In the genomic region with DNA sequence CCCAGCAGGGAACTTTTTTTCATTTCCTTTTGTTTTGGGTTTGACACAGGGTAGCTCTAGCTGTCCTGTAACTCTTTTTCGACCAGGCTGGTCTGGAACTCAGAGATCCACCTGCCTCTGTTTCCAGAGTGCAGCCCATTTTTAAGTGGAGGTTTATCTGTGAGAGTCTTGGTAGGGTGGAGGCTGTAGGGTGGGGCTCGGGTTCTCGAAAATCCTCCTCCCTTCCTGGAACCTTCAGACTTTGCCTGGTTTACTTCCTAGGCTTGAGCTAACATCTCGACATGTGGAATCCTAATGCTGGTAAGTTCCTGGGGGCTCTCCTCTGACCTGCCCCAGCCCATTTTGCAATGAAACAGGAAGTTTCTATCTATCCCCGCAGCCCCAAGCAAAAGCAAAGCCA, we compare ENCODE assay signal across 9 mouse cellular contexts. TPM values are rescaled to one million over a fixed set of nuclear protein-coding genes. Genes with fewer than 3 reads are reported as not detected.
A peak's percentile ranks its signal among the peaks of the same experiment; 100 is the strongest.
DNase-seq lines count a peak whose midpoint lies in the region; ATAC-seq and TF ChIP-seq lines count a peak whose summit lies in the region.
"Had no signal": no experiment of that assay in that cellular context is flagged by ENCODE, and none has a peak within 500 bp of the region (broad histone marks: within the 10 kb centered on the region; RNA-seq: fewer than 3 reads in every experiment).

No protein-coding gene starts in this region.

- H3K4me3 ChIP-seq in kidney, postnatal 0 days (replicated peaks; ENCODE audit: low read depth, low read length), result no peak overlapping the region
- no peak overlapping the region for H3K4me3 ChIP-seq in hindbrain, postnatal 0 days (ENCODE audit: low read length)
- H3K4me3 ChIP-seq in midbrain, postnatal 0 days (ENCODE audit: low read depth, low read length), result no peak overlapping the region

- ATAC-seq in kidney, postnatal 0 days (replicated peaks; ENCODE audit: low FRiP score, low read depth), result no peak
- no peak for ATAC-seq in hindbrain, postnatal 0 days
- no peak for ATAC-seq in midbrain, postnatal 0 days (ENCODE audit: low FRiP score)

- H3K9ac ChIP-seq in kidney, postnatal 0 days (ENCODE audit: low read depth, low read length), result no peak overlapping the region; the same call in 1 of the 2 replicates
- H3K9ac ChIP-seq in hindbrain, postnatal 0 days (replicated peaks; ENCODE audit: low read length), result no peak overlapping the region
- no peak overlapping the region for H3K9ac ChIP-seq in midbrain, postnatal 0 days (replicated peaks; ENCODE audit: low read length, poor library complexity, severe bottlenecking)

- DNase-seq in kidney, postnatal 0 days (ENCODE audit: low spot score), result no peak
- DNase-seq in kidney, adult 18-20 months, result no peak
- peak; percentile 89 for DNase-seq in c-Kit-positive CD71-positive TER-119-positive erythroid progenitor cells, embryonic 14.5 days (ENCODE audit: low spot score)
- no peak for DNase-seq in hindbrain, postnatal 0 days (ENCODE audit: low spot score)
- DNase-seq in midbrain, postnatal 0 days (ENCODE audit: low spot score), result no peak
- no peak for DNase-seq in layer of hippocampus, adult 11-12 months (ENCODE audit: low spot score)
- DNase-seq in testis, postnatal 14 days (ENCODE audit: low spot score), result no peak
- no peak for DNase-seq in gastrocnemius, postnatal 36 days

- 65% methylated on average over 5 of the region's 5 CpGs for whole genome bisulfite sequencing in kidney, postnatal 0 days
- 77% methylated on average over 5 of the region's 5 CpGs for WGBS in hindbrain, postnatal 0 days
- WGBS in midbrain, postnatal 0 days, result 71% methylated on average over 5 of the region's 5 CpGs

- no peaks in the 10 kb centered on the region for H3K36me3 ChIP-seq in kidney, postnatal 0 days (ENCODE audit: insufficient read depth, low read length)
- H3K36me3 ChIP-seq in hindbrain, postnatal 0 days (ENCODE audit: insufficient read depth, low read length), result no peaks in the 10 kb centered on the region; the same call in 1 of the 2 replicates
- 0 out of 2 replicates have a peak, but pooled peaks cover 2% of the 10 kb centered on the region for H3K36me3 ChIP-seq in midbrain, postnatal 0 days (ENCODE audit: insufficient read depth, low read length)

- TF ChIP-seq CTCF in kidney, postnatal 0 days (IDR thresholded peaks at IDR 0.05; ENCODE audit: low read depth), result no peak
- TF ChIP-seq CTCF in hindbrain, postnatal 0 days (IDR thresholded peaks at IDR 0.05; ENCODE audit: low read depth), result no peak
- no peak for TF ChIP-seq CTCF in midbrain, postnatal 0 days (IDR thresholded peaks at IDR 0.05)

- peak overlapping the region; percentile 71 for H3K4me2 ChIP-seq in kidney, postnatal 0 days (ENCODE audit: low read length)
- peak overlapping the region; percentile 74; the same call in 1 of the 2 replicates for H3K4me2 ChIP-seq in hindbrain, postnatal 0 days (ENCODE audit: low read depth, low read length)
- peak overlapping the region; percentile 52; the same call in 1 of the 2 replicates for H3K4me2 ChIP-seq in midbrain, postnatal 0 days (ENCODE audit: low read depth, low read length, poor library complexity, severe bottlenecking)

- H3K9me3 ChIP-seq in kidney, postnatal 0 days (replicated peaks; ENCODE audit: low read length), result no peaks in the 10 kb centered on the region
- H3K9me3 ChIP-seq in hindbrain, postnatal 0 days (ENCODE audit: low read length), result no peaks in the 10 kb centered on the region
- H3K9me3 ChIP-seq in midbrain, postnatal 0 days (ENCODE audit: low read length), result no peaks in the 10 kb centered on the region

- no peaks in the 10 kb centered on the region for H3K27me3 ChIP-seq in kidney, postnatal 0 days (ENCODE audit: insufficient read depth, low read length)
- H3K27me3 ChIP-seq in hindbrain, postnatal 0 days (ENCODE audit: insufficient read depth, low read length), result no peaks in the 10 kb centered on the region
- no peaks in the 10 kb centered on the region for H3K27me3 ChIP-seq in midbrain, postnatal 0 days (ENCODE audit: insufficient read depth, low read length)

- no peaks in the 10 kb centered on the region for H3K4me1 ChIP-seq in kidney, postnatal 0 days (replicated peaks; ENCODE audit: insufficient read depth, low read length)
- no peaks in the 10 kb centered on the region for H3K4me1 ChIP-seq in hindbrain, postnatal 0 days (ENCODE audit: insufficient read depth, low read length)
- H3K4me1 ChIP-seq in midbrain, postnatal 0 days (ENCODE audit: insufficient read depth, low read length), result no peaks in the 10 kb centered on the region

- H3K27ac ChIP-seq in kidney, postnatal 0 days, result no peak overlapping the region
- no peak overlapping the region for H3K27ac ChIP-seq in hindbrain, postnatal 0 days
- H3K27ac ChIP-seq in midbrain, postnatal 0 days (ENCODE audit: low read depth, low read length), result no peak overlapping the region

- intact Hi-C loops in gastrocnemius, postnatal 36 days (cut with DNase I), result loop anchor here (5.0 kb wide), 1 partner anchor 207 kb away; no protein-coding TSS in a partner anchor

RNA-seq across cellular contexts. Expression of gene Prr13, which starts 1.0 kb away (rescaled TPM):
- polyA plus RNA-seq in kidney, postnatal 0 days (2015; fragmentation: Nextera tagmentation; extraction: Ambion mirVana), result 109 and 117 TPM in 2 replicates
- 27.4 and 28.0 TPM in 2 replicates for total RNA-seq in hindbrain, postnatal 0 days (2014; rRNA removed)
- 90.4 and 95.1 TPM in 2 replicates for polyA plus RNA-seq in hindbrain, postnatal 0 days (2015; fragmentation: Nextera tagmentation; extraction: Ambion mirVana)
- 23.1 and 23.2 TPM in 2 replicates for total RNA-seq in midbrain, postnatal 0 days (2014; rRNA removed)
- polyA plus RNA-seq in midbrain, postnatal 0 days (2015; fragmentation: Nextera tagmentation; extraction: Ambion mirVana), result 93.5 and 99.1 TPM in 2 replicates
- 10 to 100 TPM; 13.4 to 13.7 TPM for total RNA-seq in gastrocnemius, postnatal 36 days (2021)

RNA-seq across cellular contexts. Expression of gene Pcbp2, which starts 10.5 kb away (rescaled TPM):
- 185 and 191 TPM in 2 replicates for polyA plus RNA-seq in kidney, postnatal 0 days (2015; fragmentation: Nextera tagmentation; extraction: Ambion mirVana)
- total RNA-seq in hindbrain, postnatal 0 days (2014; rRNA removed), result 151 and 157 TPM in 2 replicates
- 104 TPM in 2 replicates for polyA plus RNA-seq in hindbrain, postnatal 0 days (2015; fragmentation: Nextera tagmentation; extraction: Ambion mirVana)
- 150 and 181 TPM in 2 replicates for total RNA-seq in midbrain, postnatal 0 days (2014; rRNA removed)
- 90.3 and 103 TPM in 2 replicates for polyA plus RNA-seq in midbrain, postnatal 0 days (2015; fragmentation: Nextera tagmentation; extraction: Ambion mirVana)
- 100 to 1,000 TPM; 350 to 411 TPM for total RNA-seq in gastrocnemius, postnatal 36 days (2021)

RNA-seq across cellular contexts. Expression of gene Amhr2, which starts 14.7 kb away (rescaled TPM):
- polyA plus RNA-seq in kidney, postnatal 0 days (2015; fragmentation: Nextera tagmentation; extraction: Ambion mirVana), result 0.46 and 0.80 TPM in 2 replicates
- 0.16 TPM in 1 of 2 replicates, not detected in the other for total RNA-seq in hindbrain, postnatal 0 days (2014; rRNA removed)
- polyA plus RNA-seq in hindbrain, postnatal 0 days (2015; fragmentation: Nextera tagmentation; extraction: Ambion mirVana), result 0.36 and 0.62 TPM in 2 replicates
- 0.38 and 0.85 TPM in 2 replicates for total RNA-seq in midbrain, postnatal 0 days (2014; rRNA removed)
- 0.60 and 1.0 TPM in 2 replicates for polyA plus RNA-seq in midbrain, postnatal 0 days (2015; fragmentation: Nextera tagmentation; extraction: Ambion mirVana)
- 1 to 10 TPM; 9.1 to 10.0 TPM for total RNA-seq in gastrocnemius, postnatal 36 days (2021)

RNA-seq across cellular contexts. Expression of gene Gm10337, which starts 43.7 kb away (rescaled TPM):
- 1.8 TPM in 1 of 2 replicates, not detected in the other for polyA plus RNA-seq in kidney, postnatal 0 days (2015; fragmentation: Nextera tagmentation; extraction: Ambion mirVana)
- total RNA-seq in hindbrain, postnatal 0 days (2014; rRNA removed), result not detected in 2 replicates
- 2.7 and 7.3 TPM in 2 replicates for polyA plus RNA-seq in hindbrain, postnatal 0 days (2015; fragmentation: Nextera tagmentation; extraction: Ambion mirVana)
- not detected in 2 replicates for total RNA-seq in midbrain, postnatal 0 days (2014; rRNA removed)
- polyA plus RNA-seq in midbrain, postnatal 0 days (2015; fragmentation: Nextera tagmentation; extraction: Ambion mirVana), result 15.9 and 18.2 TPM in 2 replicates
- total RNA-seq in gastrocnemius, postnatal 36 days (2021), result not detected
- polyA plus RNA-seq: limb, embryonic 14.5 days had no signal

RNA-seq across cellular contexts. Expression of gene Sp1, which starts 53.9 kb away (rescaled TPM):
- 8.8 TPM in 2 replicates for polyA plus RNA-seq in kidney, postnatal 0 days (2015; fragmentation: Nextera tagmentation; extraction: Ambion mirVana)
- 24.7 and 26.0 TPM in 2 replicates for total RNA-seq in hindbrain, postnatal 0 days (2014; rRNA removed)
- 3.0 and 3.5 TPM in 2 replicates for polyA plus RNA-seq in hindbrain, postnatal 0 days (2015; fragmentation: Nextera tagmentation; extraction: Ambion mirVana)
- total RNA-seq in midbrain, postnatal 0 days (2014; rRNA removed), result 20.9 and 25.6 TPM in 2 replicates
- 2.2 and 2.8 TPM in 2 replicates for polyA plus RNA-seq in midbrain, postnatal 0 days (2015; fragmentation: Nextera tagmentation; extraction: Ambion mirVana)
- 10 to 100 TPM; 20.2 to 22.8 TPM for total RNA-seq in gastrocnemius, postnatal 36 days (2021)
